Mouse (Mus musculus) right cerebral cortex, adult 18-20 months (tissue): ENCODE measurements around the gene Blvrb.

Experiments
- DNase-seq: peaks from one replicate; pipeline ENCODE4 v3.0.0; 2022; ENCODE audit warnings: mixed read lengths

Blvrb gene

GRCm38 (mm10) chr7:27447419-27448286 lies at the start of gene Blvrb, which contains the start of gene Sptbn4:
Blvrb (plus strand) TSS chr7:27447978.
Sptbn4 (minus strand) TSS chr7:27447686.
- peak; percentile 99 for DNase-seq

- peak; percentile 39 for DNase-seq
Observed at GRCm38 (mm10) chr7:27400545-27400944, 47.2 kb upstream of the Blvrb start.

DNA sequence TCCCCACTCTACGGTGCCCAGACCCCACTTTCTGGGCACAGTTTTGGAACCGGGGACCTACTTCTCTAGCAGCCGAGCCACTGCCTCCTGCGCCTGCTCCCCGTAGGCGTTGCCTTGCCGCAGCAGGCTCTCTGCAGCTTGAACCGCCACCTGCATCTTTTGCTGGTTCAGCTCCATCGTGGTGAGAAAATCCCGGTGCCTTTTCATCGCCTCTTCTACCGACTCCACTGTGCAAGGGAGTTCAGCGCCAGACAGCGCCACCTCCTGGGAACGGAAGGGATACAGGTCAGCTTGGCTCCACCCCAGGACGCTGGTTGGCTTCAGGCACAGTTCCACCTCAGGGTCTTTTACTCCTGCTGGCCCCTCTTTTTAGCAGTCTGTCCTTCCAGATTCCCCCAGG lies 45.1 kb upstream of the Blvrb start:
- DNase-seq = peak; percentile 87

- DNase-seq = no peak
Observed at GRCm38 (mm10) chr7:27404203-27404942, 43.4 kb upstream of the Blvrb start.

- DNase-seq = no peak
Observed at GRCm38 (mm10) chr7:27406481-27406880, 41.3 kb upstream of the Blvrb start.

DNA sequence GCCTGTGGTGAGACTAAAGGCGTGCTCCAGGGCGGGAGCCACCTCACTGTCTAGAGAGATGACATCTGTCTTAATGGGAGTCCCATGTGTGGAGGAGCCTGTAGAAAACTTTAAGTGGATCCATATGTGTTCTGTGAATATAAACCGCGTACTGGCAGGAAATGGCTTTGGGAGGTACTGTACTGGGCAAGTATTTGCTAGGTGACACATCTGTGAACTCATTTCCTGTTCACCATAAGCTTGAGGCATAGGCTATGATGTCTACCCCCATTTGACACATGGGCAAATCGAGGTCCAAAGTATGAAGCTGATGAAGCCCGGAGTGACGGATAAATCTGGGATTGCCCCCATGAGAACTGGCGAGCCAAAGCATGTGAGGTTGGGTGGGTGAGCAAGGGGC lies 40.0 kb upstream of the Blvrb start:
- no peak for DNase-seq

DNA sequence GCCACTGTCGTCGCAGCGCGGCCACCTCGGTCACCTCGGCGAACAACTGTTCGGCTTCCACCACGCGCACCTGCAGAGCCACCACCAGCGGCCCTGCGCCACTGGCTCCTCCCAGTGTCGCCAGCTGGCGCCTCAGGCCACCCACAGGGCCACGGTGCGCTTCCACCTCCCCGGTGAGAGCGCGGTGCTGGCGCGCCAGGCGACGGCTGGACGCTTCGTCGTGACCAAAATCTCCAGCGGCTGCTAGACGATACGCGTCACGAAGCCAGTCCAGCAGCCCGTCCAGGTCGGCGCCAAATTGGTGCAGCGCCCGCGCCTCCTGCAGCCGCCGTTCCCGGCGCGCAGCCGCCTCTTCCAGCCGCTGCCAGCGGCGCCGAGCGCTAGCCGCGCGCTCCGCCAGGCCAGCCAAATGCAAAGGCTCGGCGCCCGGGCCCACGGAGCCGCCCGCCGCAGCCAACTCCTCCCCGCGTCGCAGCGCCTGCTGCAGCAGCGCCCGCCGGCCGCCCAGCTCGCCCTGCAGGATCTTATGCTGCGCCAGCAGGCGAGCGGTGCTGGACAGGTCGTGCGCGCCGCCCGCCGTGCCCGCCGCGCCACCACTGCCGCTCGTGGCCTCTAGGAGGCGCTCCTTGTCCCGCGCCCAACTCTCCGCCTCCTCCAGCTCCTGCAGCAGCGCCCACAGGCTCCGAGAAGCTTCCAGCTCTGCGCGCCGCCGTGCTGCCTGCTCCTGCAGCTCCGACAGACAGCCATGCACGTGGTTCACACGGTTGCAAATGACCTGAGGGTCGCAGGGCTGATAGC lies 39.2 kb upstream of the Blvrb start:
- peak; percentile 71 for DNase-seq

DNA sequence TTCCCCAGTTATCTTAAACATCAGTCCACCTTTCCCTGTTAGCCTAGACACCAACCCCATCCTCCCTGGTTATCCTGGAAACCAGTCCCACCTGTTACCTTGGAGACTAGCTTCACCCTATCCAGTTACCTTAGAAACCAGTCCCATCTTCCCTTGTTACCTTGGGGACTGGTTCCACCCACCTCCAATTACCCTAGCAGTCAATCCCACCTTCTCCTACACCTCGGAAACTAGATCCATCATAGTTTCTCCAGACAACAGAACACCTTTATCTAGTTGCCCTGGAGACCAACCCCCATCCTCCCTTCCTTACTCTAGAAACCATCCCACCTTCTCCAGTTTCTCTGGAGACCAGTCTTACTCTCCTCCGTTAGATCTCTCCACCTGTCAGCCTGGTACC lies 30.6 kb upstream of the Blvrb start:
- peak; percentile 40 for DNase-seq

DNA sequence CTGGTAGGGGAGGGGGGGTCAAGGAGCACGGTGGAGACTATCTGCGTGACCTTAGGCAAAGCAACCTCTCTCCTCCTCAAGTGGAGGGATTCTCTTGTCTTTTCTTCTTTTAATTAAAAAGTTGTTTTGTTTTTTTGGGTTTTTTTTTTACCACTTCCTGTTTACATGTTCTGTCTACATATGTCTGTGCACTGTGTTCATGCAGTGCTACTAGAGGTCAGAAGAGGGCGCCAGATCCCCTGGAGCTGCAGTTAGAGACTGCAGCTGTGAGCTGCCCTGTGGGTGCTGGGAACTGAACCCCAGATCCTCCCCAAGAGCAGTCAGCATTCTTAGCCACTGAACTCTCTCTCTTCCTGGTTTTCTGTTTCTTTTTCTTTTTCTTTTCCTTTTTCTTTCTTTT lies 28.7 kb upstream of the Blvrb start:
- no peak for DNase-seq

- DNase-seq = no peak
Observed at GRCm38 (mm10) chr7:27423556-27424326, 24.0 kb upstream of the Blvrb start.

DNA sequence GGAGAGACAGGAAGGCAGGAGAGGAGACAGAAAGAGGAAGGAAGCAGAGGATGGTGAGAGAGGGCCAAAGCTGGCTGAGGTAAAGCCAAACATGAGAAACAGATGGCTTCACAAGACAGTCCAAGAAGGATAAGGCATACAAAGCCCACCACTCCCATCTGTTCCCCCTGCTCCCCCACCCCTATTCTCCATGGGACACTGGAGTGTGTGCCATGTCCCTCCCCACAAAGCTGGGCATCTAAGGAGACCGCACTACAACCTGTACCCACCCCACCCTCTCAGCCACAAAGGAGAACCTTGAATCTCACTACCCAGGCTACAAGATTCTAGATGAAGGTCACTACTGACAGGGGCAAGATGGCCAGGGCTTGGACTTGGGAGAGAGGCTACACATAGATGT lies 20.4 kb upstream of the Blvrb start:
- DNase-seq = no peak

DNA sequence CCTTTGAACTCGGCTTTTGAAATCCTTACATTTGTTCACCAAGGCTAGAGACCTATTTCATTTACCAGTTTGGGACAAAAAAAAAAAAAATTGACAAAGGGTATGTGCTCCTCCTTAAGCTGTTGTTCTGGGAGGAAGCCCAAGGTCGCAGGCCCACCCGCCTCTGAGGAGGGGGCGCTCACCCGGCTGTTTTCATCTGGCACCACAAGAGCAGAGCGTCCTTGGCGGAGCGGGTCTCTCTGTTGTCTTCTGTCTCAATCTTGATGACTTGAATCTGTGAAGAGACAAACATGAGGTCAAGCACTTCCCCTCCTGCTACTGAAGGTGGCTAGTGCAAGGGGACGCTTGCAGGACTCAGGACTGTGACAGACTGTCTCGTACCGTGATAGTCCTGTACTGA lies 19.8 kb upstream of the Blvrb start:
- no peak for DNase-seq

DNA sequence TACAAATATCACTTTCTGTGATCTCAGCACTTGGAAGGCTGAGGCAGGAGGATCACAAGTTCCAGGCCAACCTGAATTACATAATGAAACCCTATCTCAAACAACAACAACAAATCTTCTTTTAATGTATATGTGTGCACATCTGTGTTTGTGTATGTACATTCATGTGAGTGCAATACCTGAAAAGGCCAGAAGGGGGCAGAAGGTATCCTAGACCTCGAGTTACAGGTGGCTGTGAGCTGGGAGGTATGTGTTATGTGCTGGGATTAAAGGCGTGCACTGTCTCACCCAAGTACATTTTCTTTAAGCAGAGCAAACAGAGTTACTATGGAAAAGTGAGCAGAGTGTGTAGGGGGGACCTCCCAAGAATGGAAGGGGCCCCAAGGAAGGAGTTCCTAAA lies 18.6 kb upstream of the Blvrb start:
- no peak for DNase-seq

DNA sequence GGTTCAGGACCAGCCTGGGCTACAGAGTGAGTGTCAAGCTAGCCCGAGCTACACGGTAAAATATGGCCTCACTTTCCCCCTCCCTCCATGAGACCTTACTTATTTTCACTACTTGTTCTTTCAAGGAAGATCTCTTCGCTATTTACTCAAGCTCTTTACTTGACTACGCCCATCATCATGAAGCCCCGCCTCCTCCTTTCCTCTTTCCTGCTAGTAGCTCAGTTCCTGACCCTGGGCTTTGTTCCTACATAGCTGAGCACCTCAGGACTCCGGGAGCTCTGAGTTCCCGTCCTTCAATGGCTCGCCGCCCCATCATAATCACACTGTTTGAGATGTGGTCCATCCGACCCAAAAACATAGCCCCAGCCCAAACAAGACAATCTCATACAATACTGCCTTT lies 14.4 kb upstream of the Blvrb start:
- DNase-seq = no peak

DNA sequence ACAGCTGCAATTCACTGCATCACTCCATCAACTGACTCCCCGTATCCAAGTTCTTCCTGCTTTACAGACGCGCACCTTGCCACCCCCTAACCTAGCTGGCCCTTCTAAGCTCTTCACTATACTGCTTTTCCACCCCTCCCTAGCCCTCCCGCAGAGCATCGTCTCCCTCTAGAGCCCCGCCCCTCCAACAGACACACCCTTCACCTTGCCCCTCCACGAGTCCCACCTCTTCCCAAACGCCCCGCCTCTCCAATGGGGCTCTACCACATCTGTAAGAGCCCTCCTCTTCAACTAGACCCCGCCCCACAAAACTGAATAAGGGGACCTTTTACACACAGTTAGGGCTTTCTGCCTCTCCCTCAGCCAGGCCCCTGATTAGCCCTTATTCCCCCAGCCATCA lies 14.0 kb upstream of the Blvrb start:
- no peak for DNase-seq

- no peak for DNase-seq
Observed at GRCm38 (mm10) chr7:27437544-27437943, 10.2 kb upstream of the Blvrb start.

GRCm38 (mm10) chr7:27440014-27440413 lies 7.8 kb upstream of the Blvrb start:
- no peak for DNase-seq

DNA sequence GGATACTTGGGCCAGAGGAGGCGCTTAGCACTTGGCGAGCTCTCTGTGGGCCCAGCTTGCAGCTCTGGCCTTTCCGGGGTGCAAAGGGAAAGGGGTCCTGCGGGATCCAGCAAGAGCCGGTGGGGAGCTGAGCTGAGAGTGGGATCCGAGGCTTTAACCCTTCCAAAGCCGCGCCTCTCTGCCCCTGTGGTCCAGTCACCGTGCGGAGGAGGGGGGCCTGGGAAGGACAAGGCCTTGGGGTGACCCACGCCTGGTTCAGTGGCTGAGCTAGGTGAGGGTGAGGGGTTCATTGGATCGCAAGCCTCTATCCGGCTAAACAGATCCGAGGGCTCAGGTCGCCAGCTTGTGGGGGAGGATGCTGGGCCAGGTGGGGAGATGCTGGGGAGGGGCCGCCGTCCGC lies 1.7 kb upstream of the Blvrb start:
- DNase-seq = no peak

- peak; percentile 78 for DNase-seq
Observed at GRCm38 (mm10) chr7:27446521-27447418, 1.0 kb upstream of the Blvrb start.

- peak; percentile 15 for DNase-seq
Observed at GRCm38 (mm10) chr7:27448421-27449206, 836 bp downstream of the Blvrb start.
